Mouse (Mus musculus) embryo, embryonic 10 days (tissue): ENCODE measurements at regions not wholly inside any gene's neighbourhood (a gene's known extent, or its start where the extent isn't known, plus 50 kb on each side); places are given as distances from the start of the nearest gene placed in this dataset.

Source experiments
- DNase-seq: peaks from one replicate; pipeline ENCODE4 v3.0.0-alpha.2; 2015; ENCODE audit warnings: low spot score

- DNase-seq: no peak
Observed at GRCm38 (mm10) chr2:11119301-11119700, 52.6 kb upstream of the Prkcq start.
